Mouse (Mus musculus): ENCODE measurements around the gene Nmnat3. TPM values are rescaled to one million over a fixed set of nuclear protein-coding genes. Genes with fewer than 3 reads are reported as not detected.

The Nmnat3 gene
- total and polyA plus RNA-seq, 2 experiments, result 9.2 to 11.1 TPM

GRCm38 (mm10) chr9:98450976-98451375 is 163.7 kb downstream of the Nmnat3 start:
- Histone ChIP-seq H3K36me3 (ENCODE audit: control insufficient read depth, insufficient read depth, low read length) (no peaks in the 10 kb centered on the region), H3K9ac (ENCODE audit: low read depth, low read length) (no peak overlapping the region), H3K4me3 (ENCODE audit: insufficient read depth, low read depth, low read length) (no peak overlapping the region), H3K79me2 (ENCODE audit: control insufficient read depth, insufficient read depth, low read length) (no peaks in the 10 kb centered on the region), H3K27ac (replicated peaks; ENCODE audit: insufficient read depth, low read depth, low read length) (no peak overlapping the region), H3K27me3 (ENCODE audit: control insufficient read depth, insufficient read depth, low read length) (no peaks in the 10 kb centered on the region), H3K4me1 (ENCODE audit: control insufficient read depth, insufficient read depth, low read length) (no peaks in the 10 kb centered on the region)
- 66% methylated on average over 1 of the region's 1 CpGs for WGBS
- no peak for DNase-seq (ENCODE audit: extremely low read depth, low read depth, low spot score)
- TF ChIP-seq POLR2A (IDR thresholded peaks at IDR 0.05; ENCODE audit: extremely low read depth, insufficient read depth, low read length), result no peak
- no peak for TF ChIP-seq CTCF (IDR thresholded peaks at IDR 0.05; ENCODE audit: low read depth, low read length)

DNA sequence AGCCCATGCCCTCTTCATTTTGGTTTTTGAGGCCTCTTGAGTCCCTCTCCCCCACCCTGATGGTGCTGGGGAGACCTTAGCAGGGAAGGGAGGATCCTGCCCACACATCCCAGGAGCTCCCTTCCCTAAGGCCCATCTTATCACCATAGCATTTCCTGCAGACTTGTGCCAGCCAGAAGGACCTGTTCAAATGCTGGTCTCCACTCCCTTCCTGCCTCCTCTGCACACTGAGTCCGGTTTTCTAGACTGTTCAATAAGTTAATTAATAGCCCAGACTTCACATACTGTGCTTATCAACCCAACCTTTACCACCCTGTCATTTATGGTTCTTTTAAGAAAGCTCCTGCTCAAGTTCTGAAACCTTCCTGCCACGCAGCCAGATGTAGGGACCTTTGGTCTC is 179.5 kb downstream of the Nmnat3 start:
- no peak overlapping the region for H3K9ac ChIP-seq (ENCODE audit: low read depth, low read length)
- 26% methylated on average over 2 of the region's 2 CpGs for WGBS
- no peak overlapping the region for H3K27ac ChIP-seq (replicated peaks; ENCODE audit: insufficient read depth, low read depth, low read length)
- DNase-seq (ENCODE audit: extremely low read depth, low read depth, low spot score), result no peak
- TF ChIP-seq CTCF (IDR thresholded peaks at IDR 0.05; ENCODE audit: low read depth, low read length) (no peak), POLR2A (IDR thresholded peaks at IDR 0.05; ENCODE audit: extremely low read depth, insufficient read depth, low read length) (no peak)
- no peaks in the 10 kb centered on the region for H3K27me3 ChIP-seq (ENCODE audit: control insufficient read depth, insufficient read depth, low read length)
- H3K79me2 ChIP-seq (ENCODE audit: control insufficient read depth, insufficient read depth, low read length), result no peaks in the 10 kb centered on the region
- no peaks in the 10 kb centered on the region for H3K36me3 ChIP-seq (ENCODE audit: control insufficient read depth, insufficient read depth, low read length)
- no peaks in the 10 kb centered on the region for H3K4me1 ChIP-seq (ENCODE audit: control insufficient read depth, insufficient read depth, low read length)
- H3K4me3 ChIP-seq (ENCODE audit: insufficient read depth, low read depth, low read length), result no peak overlapping the region

Other genes with a start within 250 kb of the Nmnat3 start
- gene Rbp1, start 135.5 kb downstream of the Nmnat3 start, total RNA-seq (2014; rRNA removed), result 10.7 and 25.2 TPM in 2 replicates
- gene Rbp1, start 135.5 kb downstream of the Nmnat3 start, polyA plus RNA-seq (2012; rRNA removed), result 7.1 and 11.5 TPM in 2 replicates
- not detected in 2 replicates for gene Rbp2, start 198.7 kb downstream of the Nmnat3 start, total RNA-seq (2014; rRNA removed)
- not detected in 2 replicates for gene Rbp2, start 198.7 kb downstream of the Nmnat3 start, polyA plus RNA-seq (2012; rRNA removed)

All from liver, adult 2 months (tissue).